Mouse (Mus musculus) G1E (cell line): ENCODE results near the gene Cln5.

ENCODE experiments used
- CTCF ChIP-seq: IDR thresholded peaks from 2 replicates; pipeline ENCODE4 v1.5.1; 2012; ENCODE audit warnings: low read depth, low read length, inconsistent platforms, mixed read lengths
- GATA1 ChIP-seq: IDR thresholded peaks from 2 replicates; pipeline ENCODE4 v1.6.1; 2012; ENCODE audit warnings: borderline replicate concordance, low read length, inconsistent platforms, mixed read lengths
- GATA2 ChIP-seq: IDR thresholded peaks from 2 replicates; pipeline ENCODE4 v1.6.1; 2012; ENCODE audit warnings: low read depth, low read length, inconsistent platforms, borderline replicate concordance

DNA sequence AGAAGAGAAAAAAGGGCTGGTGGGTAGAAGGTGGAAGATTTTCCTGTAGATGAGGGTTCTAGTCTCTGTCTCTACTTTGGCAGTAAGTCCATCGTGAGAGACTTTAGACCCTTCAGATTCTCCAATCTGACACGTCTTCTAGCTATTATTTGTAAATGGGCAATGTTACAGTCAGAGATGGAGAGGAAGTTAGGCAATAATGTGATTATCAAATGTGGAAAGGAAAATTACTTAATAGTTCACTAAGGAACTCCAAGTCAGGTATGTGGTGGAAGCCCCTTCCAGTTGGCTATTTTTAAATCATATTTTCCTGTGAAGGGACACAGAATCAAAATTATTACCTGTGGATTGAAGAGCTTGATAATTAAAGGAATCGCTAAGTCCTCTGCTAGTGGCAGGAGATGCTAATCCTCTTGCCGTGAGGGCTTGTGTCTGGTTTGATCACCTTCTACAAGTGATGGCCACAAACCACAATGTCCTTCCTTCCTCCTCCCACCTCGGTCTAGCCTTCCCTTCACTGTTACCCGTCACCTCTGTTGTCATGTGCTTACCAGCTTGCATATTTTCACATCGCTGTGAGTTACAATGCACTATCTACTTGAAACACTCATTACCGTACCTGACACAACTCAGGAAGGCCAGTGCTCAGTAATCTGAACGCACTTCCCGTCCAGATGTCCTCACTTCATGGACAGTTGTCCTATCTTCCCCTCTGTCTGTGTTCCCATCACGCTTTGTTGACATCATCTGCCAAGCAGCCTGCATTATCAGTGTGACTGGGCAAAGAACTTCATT, 21.5 kb upstream of the Cln5 start:
- no peak for TF ChIP-seq CTCF
- TF ChIP-seq GATA1 = no peak
- no peak for TF ChIP-seq GATA2
